Mouse (Mus musculus) spleen, postnatal 14 days (tissue): ENCODE data around the gene Eif3l.
"Not testable (repeated sequence)": the region's sequence is repeated elsewhere in the genome, so short reads cannot be mapped to it uniquely, and the experiment has no call there.

Experiments
- DNase-seq, 2 experiments: peaks; one replicate each; pipeline ENCODE4 v3.0.0; 2021 to 2022; ENCODE audit warnings: low spot score in 2 of 2

Gene Eif3l

DNA sequence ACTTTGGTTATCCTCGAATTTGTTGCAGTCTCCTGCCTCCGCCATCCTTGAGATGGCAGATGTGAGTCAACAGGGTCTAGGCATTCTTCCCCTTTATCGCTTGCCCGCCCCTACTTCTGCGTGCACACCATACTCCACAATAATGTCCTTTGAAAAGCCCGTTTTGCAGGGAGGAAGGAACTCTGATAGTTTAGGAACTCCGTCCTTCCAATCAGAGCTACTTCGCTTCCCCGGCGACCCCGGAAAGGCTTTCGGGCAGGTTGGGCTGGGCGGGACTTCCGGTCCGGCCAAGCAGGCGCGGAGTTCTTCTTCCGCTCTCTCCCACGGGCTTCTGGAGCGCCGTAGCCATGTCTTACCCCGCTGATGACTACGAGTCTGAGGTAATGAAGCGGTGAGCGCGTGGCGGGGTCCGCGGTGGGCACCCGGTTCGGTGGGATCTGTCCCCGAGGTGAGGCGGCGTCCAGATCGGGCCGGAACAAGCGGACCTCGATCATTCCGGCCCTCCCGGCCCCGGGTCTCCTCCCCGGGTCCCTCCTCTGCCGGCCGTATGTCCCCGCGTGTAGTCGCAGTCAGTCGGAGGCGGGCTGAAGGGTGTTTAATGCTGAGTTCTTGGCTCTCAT, at the start of gene Eif3l:
Gene Eif3l (plus strand): TSS at position 267 of the 620 bp plus-strand sequence.
- peak; percentile 69 to 82 for DNase-seq

DNA sequence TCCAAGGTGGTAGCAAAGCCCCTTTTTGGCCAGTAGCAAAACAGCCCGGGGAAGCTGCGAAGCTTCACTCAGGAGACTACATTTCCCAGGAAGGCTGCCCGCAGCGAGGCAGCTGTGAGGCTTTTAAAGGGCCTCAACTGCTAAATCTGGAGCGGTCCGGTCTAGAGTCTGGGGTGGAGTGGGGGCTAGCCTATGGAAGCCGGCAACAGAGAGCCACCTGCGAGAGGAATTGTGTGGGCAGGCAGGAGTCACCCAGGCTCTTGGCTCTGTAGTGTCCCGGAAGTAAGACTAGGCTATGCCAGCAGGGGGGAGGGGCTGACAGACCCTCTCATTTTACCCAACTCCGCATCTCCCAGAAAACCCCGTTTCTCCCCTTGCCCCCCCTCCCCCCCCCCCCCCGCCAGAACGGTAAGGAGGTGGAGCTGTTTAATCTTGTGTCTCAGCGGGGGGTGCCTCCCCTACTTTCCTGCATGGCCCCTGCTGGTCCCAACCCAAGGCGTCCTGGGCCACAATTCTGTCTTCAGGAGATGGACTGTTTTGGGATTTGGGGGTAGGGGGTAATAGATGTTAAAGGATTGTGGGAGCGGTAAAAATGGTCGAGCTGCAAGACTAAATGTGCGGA, 49.2 kb upstream of the Eif3l start:
- no peak for DNase-seq

DNA sequence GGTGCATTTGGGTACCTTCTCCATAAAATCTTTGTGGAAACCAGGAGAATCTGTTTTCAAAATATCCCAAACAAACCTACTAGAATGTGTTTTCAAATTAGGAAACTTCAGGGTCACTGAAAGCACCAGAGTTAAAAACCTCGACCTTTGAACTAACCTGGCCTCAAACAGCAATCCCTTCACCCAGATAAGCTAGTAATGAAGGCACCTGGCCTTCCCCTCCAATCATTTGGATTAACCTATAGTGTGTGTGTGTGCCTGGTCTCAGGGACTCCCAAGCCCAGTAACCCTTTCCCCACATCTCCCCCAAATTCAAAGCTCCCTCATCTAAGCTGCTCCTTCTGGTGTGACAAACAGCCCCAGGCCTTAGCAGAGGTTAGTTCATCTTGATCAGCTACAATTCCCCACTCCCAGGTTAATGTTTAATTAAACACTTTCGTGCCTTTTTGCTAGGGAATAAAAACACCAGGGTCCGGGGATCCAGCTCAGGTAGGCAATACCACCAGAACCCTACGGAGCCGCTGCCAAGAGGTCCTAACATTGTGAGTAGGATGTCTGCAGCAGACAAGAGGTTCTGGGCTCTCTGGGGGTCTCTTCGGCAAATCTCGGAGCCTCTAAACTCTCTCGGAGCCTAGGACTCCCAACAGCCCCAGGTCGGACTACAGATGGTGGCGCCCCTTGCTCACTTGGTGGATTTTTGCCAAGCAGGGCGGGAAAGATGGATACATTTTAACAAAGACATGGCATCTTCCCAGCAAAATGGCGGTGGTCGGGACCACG, 48.3 kb upstream of the Eif3l start:
- DNase-seq: no peak

DNA sequence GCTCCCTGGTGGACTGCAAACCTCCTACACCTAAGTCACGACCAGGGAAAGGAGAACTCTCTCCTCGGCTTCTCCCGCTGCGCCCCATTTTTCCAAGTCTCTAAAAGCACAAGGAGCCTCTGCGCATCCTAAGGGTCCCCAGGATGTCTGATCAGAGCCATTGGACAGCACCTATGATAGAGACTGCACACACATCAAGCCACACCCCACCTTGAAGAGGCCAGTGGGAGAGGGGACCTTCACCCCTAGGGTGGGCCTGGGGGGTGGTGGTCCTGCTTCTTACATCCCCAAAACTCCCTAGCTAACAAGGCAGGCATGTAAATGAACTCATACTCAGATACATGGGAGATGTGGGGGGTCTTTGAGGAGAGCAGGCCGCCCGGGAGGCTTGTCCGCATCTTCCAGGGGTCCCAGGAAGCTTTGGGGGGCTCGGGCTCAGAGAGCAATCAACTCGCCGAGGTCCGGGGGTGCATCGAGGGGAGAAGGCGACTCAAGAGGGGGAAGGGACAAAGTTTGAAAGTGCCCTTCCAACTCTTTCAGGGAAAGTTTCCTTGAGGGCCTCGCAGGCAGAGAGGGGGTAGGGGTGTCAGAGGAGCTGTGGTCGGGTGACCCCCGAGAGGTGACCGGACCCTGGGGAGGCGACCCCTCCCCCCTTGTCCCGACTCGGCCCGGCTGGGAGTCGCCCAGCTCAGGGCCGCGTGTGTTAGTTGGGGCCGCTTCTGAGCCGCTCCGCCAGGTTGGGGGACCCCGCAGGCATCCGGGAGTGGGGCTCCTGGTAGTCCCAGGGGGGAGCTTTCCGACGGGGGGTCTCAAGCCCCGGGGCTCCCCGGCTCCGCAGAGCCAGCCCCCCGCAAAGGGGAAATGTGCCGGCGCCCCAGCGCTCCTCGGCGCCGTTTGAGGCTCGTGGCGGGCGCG, 47.4 kb upstream of the Eif3l start:
- DNase-seq: no peak

DNA sequence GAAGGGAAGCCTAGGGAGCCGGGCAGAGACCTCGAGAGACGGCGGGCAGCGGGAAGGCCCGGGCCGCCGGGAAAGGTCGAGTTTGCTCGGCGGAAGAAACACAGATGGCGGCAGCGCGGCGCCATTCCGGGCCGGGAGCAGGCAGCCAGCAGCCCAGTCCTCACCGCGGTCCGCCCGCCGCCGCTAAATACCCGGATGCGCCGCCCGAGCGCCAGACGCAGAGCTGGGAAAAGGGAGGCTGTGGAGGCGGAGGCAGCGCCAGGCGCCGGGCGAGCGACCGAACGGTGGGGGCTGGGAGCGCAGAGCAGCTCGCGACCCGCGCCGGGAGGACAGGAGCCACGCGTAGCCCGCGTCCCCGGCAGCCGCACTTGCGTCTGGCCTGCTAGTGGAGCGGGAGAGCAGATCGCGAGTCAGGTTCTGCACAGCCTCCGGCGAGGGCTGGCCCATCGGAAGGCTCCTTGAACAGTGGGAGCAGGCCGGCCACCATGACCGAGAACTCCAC, 46.7 kb upstream of the Eif3l start, which contains the start of gene H1f0:
Gene H1f0 (plus strand): TSS at position 214 of the 502 bp plus-strand sequence.
- peak; percentile 42 to 75 for DNase-seq

DNA sequence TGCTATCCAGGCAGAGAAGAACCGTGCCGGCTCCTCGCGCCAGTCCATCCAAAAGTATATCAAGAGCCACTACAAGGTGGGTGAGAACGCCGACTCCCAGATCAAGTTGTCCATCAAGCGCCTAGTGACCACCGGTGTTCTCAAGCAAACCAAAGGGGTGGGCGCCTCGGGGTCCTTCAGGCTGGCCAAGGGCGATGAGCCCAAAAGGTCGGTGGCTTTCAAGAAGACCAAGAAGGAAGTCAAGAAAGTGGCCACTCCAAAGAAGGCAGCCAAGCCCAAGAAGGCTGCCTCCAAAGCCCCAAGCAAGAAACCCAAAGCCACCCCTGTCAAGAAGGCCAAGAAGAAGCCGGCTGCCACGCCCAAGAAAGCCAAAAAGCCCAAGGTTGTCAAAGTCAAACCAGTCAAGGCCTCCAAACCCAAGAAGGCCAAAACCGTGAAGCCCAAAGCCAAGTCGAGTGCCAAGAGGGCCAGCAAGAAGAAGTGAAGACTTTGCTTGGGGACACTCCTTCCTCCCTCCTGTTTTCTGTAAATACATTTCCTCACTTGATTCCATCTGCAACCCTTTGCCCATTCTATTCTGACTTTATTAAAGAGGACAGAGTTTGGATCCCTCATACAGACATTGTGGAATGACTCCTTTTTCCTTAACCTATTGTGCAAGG, 46.0 kb upstream of the Eif3l start:
- no peak for DNase-seq

DNA sequence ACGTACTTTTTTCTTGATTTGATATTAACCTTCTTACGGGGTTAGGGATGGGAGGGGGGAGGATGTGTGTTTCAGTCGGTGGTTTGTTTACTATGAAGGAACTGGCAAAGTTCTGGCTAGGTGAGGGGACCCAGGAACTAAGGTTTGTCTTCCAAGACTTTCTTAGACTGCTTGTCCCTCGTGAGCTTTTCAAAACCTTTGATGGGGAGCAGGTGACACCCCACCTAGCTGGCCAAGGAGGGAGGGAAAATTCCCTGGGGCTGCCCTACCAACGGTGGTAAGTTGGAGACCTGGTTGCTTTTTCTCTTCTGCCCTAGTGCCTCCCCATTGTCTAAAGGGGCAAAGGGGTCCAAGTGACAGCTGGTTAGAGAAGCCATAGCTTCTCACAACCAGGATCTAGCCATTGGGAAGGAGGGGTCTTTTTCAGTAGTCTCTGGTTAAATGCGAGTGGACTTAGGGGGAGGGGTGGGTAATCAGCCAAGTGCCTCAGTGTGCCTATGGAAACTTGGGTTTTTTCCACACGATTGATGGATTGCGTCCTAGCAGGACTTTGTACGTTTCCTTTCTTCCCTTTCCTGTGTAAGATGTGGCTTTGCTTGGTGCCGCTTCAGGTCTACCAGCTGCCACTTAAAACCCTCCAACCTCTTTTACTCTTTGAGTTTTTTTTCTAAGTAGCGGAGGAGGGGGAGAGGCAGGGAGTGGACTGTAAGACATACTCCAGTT, 45.3 kb upstream of the Eif3l start:
- DNase-seq: no peak

DNA sequence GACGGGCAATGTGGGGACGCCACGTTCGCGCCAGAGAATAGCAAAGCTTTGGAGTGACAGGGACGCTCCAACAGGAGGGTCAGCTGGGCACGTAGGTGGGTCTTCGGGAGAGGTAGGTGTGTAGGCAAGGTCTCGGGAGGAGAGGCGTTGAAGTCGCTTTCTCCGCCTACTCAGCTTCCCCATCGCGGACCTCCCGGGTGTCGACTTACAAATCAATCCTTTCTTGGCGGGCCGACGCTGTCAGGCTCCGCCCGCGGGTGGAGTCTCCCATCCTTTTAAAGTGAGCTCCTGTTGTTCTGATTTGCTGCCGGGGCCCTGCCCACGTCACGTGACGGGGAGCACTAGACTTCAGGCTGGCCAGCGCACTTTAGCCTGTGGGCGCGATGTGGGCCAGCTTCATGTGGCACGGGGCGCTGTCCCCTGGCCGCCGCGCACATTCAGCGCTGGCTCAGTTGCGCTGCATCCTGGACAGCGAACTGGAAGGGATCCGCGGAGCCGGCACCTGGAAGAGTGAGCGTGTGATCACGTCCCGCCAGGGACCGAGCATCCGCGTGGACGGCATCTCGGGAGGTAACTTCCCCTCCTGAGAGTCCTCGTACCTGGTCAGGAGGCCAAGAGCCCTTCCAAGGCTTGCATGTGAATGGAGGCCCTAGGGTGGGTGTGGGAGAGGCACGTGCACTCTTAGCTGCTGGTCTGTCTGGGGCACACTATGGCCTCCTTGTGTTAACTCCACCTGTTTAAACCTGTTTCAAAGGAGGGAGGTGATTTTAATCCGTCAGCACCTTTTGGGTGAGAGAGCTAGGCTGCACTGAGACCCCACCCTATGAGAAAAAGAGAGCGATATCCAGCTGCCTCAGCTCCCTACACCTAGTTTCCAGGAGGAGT, 44.2 kb upstream of the Eif3l start:
- DNase-seq: peak; percentile 28 to 38

DNA sequence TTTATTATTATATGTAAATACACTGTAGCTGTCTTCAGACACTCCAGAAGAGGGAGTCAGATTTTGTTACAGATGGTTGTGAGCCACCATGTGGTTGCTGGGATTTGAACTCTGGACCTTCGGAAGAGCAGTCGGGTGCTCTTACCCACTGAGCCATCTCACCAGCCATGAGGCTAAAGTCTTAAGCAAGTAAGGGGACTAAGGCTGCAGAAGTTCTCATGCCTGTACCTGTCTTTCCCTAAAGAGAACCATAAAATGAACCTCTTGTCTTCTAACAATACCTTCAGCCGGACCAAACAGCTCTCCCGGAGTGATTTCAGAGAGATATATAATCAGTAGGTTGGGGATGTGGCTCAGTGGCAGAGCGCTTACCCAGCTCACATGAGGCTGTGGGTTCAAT, 43.1 kb upstream of the Eif3l start:
- DNase-seq: not testable (repeated sequence)

DNA sequence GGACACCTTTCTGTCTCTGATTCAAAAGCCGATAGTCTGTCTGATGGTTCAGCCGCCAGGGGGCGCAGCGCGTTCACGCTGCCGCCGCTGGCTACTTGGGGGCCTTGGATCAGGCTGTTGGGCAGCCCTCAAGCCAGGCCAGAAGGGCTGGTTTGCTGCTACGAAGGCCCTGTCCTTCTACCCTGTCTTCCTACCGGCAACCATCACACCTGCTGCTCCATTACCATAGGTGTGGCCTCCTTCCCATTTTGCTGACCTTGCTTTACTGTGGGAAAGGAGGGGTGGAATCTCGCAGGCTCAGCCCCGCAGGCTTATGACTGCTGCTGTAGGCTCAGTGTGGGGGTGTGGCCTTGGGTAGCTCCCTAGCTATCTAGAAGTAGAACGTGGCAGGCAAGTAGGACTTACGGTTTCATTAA, 37.1 kb upstream of the Eif3l start:
- DNase-seq: peak; percentile 40 to 66

DNA sequence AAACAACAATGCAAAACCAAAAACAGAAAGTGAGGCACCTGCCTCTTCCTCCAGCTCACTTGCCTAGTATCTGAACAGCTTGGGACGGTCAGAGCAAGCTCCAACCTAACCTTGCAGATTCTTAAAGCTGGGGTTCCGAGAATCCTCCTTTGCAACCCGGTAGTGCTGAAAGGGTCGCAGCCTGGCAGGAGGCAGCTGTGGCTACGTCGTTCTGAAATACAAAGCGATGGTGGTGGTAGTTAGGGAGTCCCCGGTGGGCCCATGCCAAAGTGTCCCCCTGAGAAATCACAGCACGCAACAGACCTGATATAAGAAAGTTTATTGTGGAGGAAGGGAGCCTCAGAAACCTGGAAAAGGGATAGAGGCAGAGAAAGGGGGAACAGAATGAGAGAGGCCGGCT, 36.6 kb upstream of the Eif3l start:
- DNase-seq: no peak

DNA sequence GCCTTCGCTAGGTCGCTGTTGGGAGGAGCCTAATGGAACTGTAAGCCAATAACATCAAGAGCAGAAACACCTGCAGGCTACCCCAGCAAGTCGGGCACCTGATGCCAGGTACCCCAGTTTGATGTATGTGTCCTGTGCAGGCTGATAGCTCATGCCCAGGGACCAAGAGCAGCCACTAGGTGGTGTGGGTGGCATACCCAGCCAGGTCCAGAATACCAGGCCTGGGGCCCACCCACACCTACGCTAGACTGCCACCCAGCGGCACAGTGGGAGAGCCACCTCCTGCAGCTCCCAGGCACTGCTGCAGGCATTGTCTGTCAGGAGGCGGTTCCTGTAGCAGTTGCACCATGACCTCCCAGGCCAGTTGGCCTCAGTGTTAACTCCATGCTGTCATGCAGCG, 36.1 kb upstream of the Eif3l start:
- DNase-seq: peak; percentile 77 to 85

DNA sequence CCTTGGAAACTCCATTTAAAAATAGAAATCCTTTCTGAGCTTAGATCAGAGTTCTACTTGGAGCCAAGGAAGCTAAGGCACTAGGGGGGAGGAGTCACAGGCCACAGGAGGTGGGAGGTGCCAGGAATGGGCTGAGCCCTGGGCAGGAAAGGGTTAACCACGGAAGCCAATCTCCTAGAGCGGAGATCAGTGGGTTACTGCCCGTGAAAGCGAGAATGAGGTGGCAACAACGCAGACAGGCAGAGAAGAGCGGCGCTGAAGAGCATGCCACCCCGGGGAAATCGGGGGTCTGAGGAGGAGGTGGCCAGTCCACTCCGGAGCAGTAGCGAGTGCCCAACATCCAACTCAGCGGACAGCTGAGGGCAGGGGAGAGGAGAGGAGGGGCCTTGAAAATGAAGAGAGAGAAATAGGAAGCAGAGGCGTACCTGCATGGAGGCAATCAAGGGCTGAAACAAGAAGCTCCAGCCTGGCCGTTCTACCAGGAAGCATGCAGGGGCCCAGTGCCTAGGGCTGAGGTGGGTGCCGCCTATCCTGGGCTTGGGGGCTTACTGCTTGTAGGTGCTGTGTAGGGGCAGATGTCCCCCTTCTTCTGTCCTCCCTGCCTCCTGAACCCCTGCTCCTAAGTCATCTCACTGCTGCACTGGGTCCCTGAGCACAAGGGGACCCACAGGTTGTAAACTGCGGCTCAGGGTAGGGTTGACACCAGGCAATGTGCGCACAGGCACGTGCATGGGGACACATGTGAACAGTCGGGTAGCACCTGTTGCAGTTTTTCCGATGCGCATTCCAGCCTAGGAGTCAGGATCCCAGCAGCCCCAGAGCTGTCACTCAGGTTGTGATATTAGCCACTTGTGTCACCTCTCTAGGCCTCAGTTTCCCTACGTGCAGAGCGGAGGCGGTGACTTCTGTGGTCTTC, 34.2 kb upstream of the Eif3l start:
- DNase-seq: no peak

DNA sequence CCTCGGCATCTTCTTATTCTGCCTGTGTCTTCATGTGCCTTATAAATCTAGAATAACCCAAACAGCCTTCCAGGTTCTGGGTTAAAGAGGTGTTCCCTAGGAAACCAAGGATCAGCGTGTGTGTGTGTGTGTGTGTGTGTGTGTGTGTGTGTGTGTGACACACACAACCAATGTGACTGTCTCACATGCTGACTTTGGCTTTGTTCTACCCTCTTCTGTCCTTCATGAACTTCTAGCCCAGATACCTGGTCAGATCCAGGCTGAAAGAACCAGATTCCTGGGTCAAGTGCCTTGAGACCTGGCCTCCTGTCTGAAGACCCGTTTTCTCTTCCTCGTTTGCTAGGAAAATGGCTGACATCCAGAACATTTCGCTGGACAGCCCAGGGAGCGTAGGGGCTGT, 33.4 kb upstream of the Eif3l start, which contains the start of gene Galr3:
Gene Galr3 (plus strand): TSS at position 301 of the 400 bp plus-strand sequence.
- DNase-seq: no peak

DNA sequence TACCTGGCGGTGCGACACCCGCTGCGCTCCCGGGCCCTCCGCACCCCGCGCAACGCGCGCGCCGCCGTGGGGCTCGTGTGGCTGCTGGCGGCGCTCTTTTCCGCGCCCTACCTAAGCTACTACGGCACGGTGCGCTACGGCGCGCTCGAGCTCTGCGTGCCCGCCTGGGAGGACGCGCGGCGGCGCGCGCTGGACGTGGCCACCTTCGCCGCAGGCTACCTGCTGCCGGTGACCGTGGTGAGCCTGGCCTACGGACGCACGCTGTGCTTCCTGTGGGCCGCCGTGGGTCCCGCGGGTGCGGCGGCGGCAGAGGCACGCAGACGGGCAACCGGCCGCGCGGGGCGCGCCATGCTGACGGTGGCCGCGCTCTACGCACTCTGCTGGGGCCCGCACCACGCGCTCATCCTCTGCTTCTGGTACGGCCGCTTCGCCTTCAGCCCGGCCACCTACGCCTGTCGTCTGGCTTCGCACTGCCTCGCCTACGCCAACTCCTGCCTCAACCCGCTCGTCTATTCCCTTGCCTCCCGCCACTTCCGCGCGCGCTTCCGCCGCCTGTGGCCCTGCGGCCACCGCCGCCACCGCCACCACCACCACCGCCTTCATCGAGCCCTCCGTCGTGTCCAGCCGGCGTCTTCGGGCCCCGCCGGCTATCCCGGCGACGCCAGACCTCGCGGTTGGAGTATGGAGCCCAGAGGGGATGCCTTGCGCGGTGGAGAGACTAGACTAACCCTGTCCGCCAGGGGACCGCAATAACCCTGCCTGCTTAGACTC, 32.1 kb upstream of the Eif3l start:
- DNase-seq: no peak

DNA sequence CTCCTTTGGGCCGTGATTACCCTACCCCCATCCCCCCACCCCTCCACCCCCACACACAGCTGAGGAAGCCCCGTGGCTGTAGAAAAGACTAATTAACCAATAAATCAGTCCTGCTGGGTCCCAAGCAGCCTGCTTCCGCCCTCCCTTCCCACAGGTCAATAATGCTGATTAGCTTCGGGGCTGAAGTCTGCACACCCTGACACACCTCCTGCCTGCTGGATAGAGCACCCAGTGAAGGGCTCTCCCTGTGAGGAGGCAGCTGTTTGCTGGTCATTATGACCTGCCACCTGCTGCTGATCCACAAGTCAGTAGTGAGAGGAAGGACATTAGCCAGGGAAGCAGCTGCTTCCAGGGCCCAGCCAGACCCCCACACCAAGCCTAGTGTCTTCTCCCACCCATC, 30.1 kb upstream of the Eif3l start:
- no peak for DNase-seq

DNA sequence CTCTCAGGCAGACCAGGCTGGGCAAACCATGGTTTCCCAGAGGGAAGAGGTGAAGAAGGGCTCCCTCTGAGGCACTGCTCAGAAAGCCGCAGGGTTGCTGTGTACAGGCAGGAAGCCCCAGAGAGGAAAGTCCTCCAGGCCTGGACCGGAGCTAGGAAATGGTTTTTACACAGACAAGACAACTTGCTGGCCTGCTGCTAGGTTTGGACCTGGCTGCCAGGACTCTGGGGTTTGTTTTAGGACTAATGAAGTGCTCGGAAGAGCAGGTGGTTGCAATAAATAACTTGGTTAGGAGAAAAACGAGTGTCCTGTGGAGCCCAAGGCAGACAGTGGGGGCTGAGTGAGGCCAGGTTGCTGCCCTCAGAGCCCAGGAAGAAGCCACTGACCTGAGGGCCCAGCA, 26.8 kb upstream of the Eif3l start:
- DNase-seq: no peak
